Mouse (Mus musculus): Measurements from ENCODE around the gene Gmcl1.

Gmcl1 gene

DNA sequence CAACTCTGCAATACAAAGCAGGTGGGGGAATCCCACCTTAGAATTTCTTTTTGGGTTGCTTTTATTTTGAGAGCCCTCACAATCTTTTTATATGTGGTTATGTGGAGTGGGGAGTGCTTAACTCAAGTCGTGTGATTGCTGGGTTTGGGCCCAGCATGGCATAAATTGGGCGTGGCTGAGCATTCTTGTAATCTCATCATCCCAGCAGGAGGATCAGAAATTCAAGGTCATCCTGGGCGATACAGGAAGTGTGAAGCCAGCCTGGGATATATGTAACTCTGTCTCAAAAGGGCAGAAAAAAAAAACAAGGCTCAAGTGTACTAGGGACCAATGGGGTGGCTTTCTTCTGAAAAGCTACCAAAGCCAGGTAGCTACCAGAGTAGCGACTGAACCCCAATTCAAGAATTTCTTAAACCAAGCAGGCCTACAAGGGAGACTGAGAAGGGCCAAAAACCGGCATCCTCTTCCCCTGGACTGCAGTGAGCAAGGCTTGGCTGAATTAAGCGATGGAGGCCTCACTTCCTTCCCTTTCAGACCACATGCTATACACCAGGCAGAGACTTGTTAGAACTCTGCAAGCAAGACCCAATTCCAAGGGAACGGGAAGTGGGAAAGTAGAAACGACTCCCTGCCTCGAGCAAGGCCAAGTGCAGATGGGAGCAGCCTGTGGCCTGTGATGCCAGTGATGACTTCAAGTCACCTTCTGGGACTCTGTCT lies 72.9 kb downstream of the Gmcl1 start:
- DNase-seq (ENCODE audit: low spot score): no peak

- DNase-seq (ENCODE audit: low spot score): no peak
These were observed 74.7 kb downstream of the Gmcl1 start for GRCm38 (mm10) chr6:86658501-86658900.

DNA sequence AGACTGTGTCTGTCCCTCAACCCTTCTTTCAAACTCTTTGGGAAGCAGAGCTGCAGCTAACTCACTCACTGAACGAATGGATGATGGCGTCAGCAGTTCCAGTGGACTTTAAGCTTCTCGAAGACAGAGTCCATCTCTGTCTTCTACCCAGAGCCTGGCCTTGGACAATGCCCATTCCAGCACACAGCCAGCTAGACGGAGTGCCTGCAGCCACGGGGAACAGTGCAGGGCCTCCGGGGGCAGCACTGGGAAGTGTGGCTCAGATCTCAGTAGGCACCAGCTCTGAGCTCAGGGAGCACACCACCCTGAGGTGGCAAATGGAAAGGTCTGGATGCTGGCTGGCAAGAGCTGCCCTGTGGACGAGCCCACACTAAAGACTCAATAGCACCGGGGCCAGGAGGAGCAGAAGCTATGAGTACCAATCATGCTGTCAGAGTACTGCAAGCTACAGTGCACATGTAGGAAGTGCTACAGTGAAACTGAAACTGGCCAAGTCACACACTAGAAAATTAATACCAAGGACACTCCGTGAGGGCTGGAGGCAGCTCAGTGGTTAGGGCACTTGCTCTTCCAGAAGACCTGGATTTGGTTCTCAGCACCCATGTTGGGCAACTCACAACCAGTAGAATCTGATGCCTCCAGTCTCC lies 78.8 kb downstream of the Gmcl1 start:
- DNase-seq (ENCODE audit: low spot score): no peak

GRCm38 (mm10) chr6:86653026-86653425 lies 80.2 kb downstream of the Gmcl1 start:
- no peak for DNase-seq (ENCODE audit: low spot score)

- no peak for DNase-seq (ENCODE audit: low spot score)
These were observed 87.0 kb downstream of the Gmcl1 start for GRCm38 (mm10) chr6:86646143-86646542.

DNA sequence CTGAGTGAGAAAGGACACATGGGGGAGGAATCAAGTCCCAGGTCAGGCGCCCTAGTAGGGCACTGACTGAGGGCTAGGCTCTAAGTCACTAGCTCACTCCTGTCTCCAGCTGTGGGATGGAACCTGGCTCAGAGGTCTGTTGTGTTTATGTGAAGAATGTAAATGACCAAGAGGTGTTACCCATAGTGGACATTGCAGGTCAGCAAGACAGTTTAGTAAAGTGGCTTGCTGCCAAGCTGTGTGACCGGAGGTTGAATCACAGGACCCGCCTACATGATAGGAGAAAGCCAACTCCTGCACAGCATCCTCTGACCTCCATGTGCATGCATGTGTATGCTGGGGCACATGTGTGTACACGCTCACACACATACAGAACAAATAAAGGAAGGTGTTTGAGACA lies 87.6 kb downstream of the Gmcl1 start:
- no peak for DNase-seq (ENCODE audit: low spot score)

DNA sequence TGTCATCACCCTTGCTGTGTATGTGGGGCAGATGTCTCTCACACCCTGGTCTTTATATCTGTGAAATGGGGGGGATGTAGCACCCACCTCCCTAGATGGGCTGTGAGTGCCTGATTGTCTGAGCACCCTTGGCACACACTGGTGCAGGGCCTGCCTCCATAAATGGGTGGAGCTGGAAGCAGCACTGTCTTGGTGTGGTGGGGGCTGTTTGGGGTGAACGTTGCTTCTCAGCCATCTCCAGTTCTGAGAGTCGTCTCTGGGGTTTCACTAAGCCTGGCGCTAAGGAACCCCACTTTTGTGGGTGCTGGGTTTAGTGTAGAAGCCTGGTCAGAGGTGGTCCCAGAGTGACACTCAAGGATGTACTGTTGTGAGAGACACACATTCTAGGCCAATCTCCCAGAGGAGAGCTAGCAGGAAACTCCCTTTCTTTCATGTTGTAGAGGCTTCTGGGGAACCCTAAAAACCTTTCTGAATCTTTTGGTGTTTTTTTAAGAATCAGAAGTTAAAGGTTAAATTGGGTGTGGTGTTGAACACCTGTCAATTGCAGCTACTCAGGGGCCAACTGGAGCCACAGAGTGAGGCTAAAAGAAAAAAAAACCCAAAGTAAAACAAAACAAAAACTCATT lies 88.3 kb downstream of the Gmcl1 start:
- DNase-seq (ENCODE audit: low spot score): no peak

Measured in embryo, embryonic 10.5 days (tissue).